Mouse (Mus musculus) yolk sac, embryonic 10.5 days (tissue): ENCODE results near the gene Pced1a.

Source experiments
- DNase-seq: peaks from one replicate; pipeline ENCODE4 v3.0.0-alpha.2; 2017; ENCODE audit warnings: low spot score

Pced1a gene

DNA sequence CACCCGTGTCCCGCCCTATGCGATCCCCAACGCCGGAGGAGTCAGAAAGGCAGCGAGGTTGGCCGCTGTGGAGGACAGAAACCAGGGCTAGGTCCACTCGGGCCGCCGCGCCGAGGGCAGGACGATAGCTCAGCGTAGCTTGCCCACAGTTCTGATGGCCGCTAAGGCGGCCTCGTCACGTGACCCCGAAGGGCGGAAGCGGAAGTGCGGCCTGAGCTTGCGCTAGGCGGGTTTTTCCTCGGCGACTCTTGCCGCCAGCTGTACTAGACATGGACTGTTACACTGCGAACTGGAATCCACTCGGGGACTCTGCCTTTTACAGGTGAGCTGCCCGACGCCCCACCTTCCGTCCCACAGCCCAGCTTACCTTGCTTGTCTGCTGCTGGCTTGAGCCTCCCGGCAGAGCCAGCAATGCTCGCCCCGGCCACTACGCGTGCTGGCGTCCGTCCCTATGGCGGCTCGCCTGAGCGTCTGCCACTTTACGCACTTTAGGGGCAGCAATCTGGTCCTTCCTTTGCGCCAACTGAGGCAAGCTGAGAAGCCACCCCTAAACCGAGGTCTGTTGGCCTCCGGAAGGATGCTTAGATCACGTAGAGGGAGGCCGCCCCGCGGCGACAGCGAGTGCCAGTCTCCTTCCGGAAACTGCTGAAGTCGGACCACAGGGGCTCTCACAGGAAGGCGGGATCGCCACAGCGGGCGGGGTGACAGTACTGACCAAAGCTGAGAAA lies at the start of gene Pced1a, which contains the start of gene Vps16:
TSS of gene Pced1a (minus strand) at position 576 of the 728 bp plus-strand sequence.
TSS of gene Vps16 (plus strand) at position 214 of the 728 bp plus-strand sequence.
- DNase-seq: peak; percentile 93

DNA sequence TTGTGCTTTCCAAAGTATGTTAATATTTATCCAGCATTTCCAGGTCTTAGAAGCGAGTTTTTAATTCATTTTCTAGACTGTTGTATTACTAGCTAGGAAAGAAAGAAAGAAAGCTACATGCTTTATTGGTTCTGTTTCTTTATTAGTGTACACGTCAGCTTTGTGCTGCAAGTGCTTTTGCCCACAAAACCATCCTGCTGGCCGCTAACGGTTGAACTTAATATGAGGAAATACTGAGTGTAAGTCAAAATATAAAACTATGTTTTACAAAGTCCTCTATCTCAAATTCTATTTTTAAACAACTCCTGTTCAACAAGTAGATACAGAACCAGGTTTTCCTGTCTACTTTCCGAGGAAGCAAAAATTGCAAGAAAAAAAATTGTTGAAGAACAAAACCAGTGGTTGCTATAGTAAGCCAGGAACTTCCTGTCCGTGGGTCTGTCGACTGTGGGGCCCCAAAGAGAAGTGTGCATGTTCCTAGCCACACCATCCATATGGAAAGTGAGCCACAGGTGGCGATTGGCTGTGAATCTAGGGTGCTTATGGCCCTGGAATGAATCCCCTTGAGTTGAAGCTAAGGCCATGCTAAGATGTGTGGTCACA lies 48.5 kb upstream of the Pced1a start:
- no peak for DNase-seq

DNA sequence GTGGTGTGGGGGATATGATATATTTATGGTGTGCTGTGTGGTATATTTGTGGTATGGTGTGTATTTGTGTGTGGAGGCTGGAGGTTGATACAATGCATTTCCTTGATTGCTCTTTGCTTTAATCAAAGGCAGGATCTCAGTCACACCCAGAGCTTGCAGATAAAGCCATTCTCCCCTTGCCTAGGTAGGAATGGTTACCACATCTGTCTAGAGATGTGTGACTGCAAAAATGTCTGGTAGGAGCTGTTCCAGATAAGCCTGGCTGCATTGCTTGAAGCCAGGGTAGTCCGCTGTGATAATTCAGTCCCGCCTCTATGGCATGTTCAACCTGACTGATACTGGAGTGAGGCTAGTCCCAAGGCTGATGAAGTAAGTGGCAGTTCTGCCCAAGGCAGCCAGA lies 45.4 kb upstream of the Pced1a start:
- no peak for DNase-seq

DNA sequence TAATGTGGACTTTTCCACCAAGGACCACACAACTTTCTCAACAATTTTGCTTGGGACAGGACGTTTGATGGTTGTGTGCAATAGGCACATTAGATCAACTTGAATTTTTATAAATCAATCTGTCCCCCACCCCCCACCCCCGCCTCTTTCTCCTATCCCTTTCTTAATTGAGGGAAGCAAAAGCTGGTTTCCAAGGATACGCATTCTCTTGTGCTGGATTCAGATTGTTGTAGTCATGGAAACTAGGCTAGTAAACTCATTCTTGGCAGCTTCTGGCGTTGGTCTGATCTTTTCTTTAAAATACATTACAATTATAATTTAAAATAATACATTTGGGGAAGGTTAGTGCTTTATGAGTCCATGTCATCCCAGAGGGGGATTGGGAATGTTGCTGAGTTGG lies 44.9 kb upstream of the Pced1a start:
- no peak for DNase-seq

DNA sequence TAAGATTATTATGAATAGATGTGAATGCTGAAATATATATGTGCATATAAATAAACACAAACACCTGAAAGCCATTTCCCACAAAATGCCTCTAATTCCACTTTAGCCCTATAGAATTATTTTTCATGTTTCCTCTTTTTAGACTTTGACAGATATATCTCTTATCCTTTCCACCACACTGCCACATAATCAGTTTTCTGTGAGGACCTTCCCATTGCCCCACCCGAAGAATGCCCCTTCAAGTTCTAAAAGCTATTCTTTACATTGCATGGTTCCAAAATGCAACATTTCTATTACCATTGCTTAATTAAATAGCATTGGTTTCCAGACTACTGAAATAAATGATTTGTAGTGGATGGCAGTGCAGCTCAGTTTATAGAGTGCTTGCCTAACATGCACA lies 41.9 kb upstream of the Pced1a start:
- no peak for DNase-seq

DNA sequence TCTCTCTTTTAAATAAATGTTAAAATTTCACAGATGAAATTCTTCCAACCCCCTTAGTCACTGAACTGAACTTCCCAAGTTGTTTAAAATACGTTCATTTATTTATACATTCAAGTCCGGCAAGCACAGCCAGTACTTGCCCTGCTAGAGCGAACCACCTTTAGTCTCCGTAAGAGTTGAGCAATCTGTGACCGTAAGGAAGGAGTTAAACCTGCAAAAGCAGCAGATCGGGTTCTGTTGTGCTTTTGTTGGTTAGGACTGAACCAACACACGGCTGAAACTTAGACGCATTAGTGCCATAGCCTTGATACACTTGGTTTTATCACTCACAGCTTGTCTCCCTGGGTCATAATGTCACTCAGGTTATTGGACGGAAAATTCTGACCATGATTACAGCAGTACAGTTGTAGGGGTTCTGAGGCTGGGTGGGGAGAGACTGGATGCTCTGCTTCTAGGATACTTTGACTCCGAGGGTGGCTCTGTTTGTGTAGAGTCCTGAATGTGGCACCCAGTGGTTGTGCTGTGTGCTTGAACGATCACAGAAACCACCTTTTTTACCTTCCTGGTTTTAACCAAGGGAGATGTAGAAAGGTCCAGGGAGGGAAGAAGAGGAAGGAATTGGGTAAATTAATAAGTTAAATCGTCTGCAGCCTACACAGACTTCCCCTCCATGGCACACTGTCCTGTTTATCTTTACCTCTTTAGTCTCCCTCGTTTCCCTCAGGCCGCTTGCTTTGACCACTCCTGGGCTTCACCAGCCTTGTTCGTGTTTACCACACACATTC lies 37.0 kb upstream of the Pced1a start:
- no peak for DNase-seq

DNA sequence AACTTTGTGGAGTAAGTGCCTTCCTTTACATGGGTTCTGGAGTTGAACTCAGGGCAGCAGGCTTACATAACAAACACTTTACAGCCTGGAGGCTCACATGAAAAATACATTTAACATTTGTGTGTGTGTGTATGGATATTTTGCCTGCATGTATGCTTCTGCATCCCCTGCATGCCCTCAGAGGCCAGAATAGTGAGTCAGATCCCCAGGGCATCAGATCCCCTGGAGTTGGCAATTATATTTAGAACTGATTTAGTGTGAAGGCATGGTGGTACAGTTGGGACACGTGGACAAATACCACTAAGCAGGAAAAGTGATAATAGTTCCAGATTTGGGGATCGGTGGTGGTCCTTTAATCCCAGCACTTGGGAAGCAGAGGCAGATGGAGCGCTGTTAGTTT lies 35.1 kb upstream of the Pced1a start:
- DNase-seq: no peak

DNA sequence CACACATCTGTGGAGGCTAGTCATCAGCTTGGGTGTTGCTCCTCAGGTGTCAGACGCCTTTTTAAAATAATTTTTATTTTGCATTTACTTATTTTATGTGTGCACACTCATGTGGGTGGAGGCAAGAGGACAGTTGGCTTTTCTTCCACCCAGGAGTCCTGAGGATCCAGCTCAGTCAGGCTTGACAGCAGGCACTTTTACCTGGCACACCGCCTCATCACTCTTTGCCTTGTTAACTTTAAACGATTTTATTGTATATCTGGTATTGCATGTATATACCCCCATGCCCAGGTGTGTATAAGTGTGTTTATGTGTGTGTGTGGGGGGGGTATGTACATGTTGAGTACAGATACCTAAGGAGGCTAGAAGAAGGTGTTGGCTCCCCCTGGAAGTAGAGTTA lies 33.4 kb upstream of the Pced1a start:
- no peak for DNase-seq

DNA sequence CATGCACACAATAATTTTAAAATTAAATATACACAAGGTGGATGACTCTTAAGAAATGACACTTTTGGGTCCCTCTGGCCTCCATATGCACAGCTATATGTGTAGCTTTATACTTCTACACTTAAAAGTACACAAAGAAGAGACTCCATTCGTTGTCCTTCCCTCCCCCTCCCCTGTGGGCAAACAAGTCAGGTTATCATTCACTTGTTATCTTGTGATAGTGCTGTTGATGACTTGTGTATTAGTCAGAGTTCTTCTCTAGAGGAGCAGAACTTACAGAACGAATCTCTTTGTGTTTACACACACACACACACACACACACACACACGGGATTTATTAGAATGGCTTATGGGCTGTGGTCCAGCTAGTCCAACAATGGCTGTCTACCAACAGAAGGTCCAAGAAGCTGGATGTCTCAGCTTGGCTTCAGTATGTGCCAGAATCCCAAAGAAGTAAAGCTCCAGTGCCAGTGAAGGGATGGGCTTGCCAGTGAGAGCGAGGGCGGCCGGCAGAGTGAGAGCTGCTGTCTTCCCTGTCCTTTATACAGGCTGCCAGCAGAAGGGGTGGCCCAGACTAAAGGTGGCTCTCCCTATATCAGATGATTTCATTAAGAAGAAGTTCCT lies 30.4 kb upstream of the Pced1a start:
- no peak for DNase-seq

DNA sequence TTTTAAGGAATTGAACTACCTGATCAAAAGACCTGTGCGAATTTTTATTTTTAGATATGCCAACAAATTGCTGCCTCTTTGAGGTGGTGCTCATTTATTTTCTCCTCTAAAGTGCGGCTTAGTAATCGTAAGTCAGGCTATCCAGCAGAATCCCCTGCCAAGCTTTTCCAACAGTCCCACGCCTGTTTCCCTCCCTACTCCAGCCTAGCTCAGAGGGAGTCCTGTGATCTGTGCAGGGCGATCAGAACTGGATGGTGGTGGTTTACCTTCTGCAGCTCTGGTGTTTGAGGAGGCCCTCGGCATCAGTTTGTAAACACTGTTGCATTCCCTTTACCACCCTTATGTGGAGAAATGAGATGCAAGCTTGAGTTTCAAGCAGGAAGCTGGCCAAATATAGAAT lies 28.9 kb upstream of the Pced1a start:
- DNase-seq: no peak

DNA sequence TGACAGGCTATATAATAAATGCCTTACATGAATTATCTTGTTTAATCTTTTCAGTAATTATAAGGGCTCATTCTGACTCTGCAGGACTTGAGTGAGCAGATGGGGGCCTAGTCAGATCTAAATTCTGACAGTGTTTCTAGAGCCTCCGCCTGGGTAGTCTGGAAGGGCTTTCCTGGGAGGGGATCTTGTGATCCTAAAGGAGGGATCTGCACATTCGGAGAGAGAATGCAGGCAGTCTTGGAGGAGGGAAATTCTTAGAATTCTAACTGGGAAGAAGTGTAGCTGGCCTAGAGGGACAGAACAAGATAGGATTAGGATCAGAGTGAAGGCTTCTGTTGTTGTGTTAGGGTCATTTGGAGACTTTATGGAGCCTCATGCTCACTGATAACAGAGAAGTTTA lies 27.8 kb upstream of the Pced1a start:
- DNase-seq: no peak

DNA sequence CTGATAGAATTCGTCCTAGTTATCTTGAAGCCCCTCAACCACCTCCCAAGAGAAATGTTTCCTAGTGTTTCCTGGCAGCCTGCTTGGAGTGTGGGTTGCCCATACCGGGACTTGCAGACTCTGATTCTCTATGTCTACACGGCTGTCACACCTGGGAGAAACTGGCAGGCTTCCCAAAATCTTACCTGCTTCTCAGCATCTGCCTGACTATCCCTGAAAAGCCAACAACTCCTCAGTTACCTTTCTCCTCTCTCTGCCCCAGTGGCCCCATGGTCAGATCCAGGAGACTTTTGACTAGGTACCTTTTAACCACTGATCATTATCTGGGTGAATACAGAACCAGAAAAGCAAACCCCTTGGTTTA lies 27.2 kb upstream of the Pced1a start:
- no peak for DNase-seq

DNA sequence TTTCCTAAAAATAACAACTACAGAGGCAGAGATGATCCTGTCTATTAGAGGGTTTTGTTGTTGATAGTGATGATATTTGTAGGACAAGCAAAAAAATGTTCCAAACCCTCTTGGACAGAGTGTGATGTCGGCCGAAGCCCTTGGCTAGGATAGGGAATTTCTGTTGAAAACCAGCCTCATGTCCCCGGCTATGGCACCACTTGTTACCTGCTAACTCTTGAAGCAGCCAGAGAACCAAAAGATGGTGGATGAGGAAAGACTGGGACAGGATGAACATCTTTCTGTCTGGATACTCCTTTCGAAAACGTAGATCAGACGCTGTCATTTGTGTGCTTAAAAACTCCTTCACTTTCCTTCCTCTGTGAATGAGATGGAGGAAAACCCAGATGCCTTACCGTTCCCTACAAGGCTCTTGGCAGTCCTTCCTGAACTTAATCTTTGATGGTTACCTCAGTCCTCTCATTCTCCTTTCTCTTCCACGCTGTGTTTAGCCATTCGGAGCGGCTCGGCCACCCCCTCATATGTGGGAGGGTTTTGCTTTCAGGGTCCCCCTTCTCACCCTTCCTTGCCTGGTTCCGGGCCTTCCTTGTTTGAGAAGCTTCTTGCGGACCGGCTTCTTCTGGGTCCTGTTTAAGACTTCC lies 26.7 kb upstream of the Pced1a start:
- no peak for DNase-seq

DNA sequence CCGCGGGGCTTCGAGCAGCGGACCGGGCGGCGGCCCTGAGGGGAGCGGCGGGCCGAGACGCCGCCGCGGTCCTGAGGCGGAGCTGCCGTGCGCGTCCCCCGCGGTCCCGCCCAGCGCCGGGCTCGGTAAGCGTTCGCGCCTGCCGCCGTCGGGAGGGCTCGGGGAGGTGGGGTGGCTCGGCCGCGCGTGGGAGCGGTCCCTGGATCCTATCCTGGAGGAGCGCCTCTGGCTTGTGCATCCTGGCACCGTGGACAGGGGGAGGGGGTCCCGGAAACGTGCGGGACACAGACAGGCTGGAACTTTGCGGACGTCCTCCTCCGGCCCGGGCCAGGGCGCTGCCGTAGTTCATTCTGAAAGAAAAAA lies 25.9 kb upstream of the Pced1a start:
- no peak for DNase-seq

DNA sequence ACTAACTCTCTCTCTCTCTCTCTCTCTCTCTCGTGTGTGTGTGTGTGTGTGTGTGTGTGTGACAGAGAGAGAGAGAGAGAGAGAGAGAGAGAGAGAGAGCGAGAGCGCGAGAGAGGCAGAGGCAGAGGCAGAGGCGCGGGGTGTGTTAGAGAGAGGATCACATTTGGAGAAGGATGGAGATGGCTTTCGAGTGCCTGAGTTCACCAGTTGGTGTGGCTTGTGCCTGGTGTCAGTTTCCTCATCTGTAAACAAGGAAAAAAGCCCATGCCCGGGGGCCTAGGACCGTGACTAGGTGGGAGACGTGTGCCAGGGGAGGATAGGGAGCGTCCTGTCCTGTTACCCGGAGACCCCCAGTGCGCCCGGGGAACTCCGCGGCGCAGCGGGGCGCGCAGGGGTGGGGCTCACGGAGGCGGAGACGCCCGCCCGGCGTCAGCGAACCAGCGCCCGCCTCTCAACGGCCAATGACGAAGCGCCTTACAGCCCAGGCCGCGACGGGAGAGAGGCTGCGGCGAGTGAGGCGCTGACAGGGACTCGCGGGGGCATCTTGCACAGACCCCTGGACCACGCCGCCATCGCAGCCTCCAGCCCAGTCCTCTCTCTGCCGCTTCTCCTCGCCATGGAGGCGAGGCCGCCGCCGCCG lies 25.4 kb upstream of the Pced1a start, which contains the start of gene Ptpra:
TSS of gene Ptpra (plus strand) at position 485 of the 640 bp plus-strand sequence.
- peak; percentile 92 for DNase-seq

DNA sequence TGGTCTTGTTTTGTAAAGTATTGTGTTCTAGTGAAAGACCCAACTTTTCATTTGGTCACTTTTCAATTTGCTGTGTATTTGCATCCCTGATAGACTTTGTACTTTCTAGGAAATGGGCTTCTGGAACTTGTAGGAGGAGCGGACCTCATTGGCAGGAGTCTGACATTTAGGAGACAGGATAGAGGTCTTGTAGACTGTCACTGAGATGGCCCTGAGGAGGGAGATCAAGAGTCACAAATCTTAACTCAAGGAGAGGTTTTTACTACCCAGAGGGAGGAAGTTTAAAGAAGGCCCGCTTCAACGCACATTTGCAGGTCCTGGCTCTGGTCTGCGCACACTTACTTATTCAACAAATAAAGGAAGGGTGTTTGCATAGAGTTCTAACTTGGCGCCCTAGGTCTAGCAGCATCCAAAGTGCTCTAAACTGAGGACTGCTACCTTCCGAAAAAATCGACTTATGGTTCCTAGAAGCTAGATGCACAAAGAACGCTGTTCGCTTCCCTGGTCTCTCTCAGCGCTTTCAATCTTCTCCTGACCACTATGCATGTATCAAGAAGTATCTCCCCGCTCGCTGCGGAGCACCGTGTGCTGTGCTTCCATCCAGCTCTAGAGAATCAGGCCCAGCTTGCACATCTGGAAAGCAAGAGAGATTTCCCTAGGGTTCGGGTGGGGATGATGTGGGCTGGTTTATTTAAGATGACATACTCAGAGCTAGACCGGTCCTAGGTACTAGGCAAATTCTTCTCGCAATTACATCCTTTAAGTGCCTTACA lies 24.7 kb upstream of the Pced1a start:
- DNase-seq: no peak

DNA sequence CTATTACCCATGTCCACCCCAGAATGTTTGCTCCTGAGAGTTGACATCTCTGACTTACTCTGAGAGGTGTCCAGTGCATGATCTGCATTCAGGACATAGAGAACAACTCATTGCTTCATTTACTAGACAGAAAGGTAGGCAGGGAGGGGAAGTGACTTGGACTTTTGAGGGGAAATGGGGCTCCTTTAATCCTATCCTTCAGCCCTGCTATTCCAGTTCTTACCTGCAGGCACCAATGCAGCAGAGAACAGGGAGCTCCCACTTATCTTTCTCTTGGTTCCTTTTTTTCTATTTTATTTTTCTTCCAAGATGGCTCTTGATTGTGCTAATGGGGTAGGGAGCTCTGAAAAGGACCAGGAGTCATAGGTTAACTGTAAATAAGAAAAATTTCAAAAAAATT lies 23.9 kb upstream of the Pced1a start:
- DNase-seq: no peak

DNA sequence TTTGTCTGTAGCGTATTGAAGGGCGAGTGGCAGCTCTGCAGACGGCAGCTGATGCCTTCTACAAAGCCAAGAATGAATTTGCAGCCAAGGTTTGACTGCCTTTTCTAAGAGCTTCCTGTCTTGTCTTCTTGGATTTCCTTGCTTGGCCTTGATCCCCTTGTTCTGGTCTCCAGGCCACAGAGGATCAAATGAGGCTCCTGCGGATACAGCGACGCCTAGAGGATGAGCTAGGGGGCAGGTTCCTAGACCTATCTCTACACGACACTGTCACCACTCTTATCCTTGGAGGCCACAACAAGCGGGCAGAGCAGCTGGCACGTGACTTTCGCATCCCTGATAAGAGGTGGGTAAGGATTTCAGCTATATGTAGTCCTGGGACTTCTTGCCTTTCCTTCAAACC lies 17.7 kb upstream of the Pced1a start:
- no peak for DNase-seq

DNA sequence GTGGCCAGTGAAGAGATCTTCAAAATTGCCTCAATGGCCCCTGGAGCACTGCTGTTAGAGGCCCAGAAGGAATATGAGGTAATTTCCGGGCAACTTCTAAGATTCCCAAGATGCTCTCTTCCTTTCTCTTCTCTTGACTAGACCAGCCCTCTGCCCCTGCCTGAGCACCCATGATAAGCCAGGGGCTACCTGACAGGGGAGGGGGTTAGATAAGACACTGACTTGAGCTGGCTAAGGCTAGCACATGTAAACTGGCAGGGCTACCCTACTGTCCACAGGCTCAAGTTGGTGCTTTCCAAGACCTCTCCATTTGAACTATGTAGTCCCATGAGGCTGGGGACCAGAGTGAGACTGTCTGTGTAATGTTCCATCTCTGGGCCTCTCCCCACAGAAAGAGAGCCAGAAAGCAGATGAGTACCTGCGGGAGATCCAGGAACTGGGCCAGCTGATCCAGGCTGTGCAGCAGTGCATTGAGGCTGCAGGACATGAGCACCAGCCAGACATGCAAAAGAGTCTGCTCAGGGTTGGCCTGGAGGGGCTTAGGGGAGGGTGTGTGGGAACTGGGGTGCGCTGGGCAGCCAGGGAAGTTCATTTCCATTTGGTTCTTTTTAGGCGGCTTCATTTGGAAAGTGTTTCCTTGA lies 15.5 kb upstream of the Pced1a start:
- DNase-seq: no peak

DNA sequence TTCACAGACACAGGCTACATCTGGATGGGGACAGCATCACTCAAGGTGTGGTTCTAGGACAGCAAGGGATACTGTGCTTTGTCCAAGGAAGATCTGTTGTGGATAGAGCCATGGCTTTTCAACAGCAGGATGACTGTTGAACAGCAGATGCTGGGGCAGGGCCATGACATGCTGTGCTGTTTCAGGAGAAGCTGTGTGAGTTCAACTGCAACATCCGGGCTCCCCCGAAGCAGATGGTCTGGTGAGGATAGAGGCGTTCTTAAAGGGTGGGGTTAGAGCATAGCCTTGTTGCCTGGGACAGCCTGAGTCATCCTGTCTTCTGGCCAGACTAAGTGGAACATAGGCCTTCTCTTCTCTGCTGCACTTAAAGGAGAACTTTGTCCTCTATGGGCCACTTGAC lies 14.4 kb upstream of the Pced1a start:
- DNase-seq: no peak

DNA sequence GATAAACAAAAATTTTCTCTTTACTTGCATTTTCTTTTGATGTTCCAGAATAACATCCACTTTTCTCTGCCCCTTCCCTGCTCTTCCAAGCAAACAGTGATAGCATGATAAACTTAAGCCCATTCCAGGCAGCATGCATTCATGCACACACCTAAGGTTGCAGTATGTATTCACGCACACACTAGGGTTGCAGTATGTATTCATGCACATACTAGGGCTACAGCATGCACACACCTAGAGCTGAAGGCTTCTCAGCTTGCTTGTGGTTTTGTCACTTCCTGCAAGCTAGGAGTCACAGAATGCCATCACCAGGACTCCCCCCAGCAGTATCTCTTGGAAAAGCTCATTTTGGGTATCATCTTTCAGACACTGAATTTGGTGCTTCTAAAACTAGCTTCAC lies 12.3 kb upstream of the Pced1a start:
- DNase-seq: no peak
